Mouse (Mus musculus) liver, embryonic 16.5 days (tissue): Measurements from ENCODE around the gene Tbx22. TPM values are rescaled to one million over a fixed set of nuclear protein-coding genes. Genes with fewer than 3 reads are reported as not detected.

ENCODE experiments used
- ATAC-seq: fragments of 200-750 bp; cut with Nextera tagmentation; 2 replicates; pipeline ENCODE4 v1.8.0; 2017; ENCODE audit warnings: low read depth, mild to moderate bottlenecking, moderate number of reproducible peaks, moderate library complexity
- H3K27ac ChIP-seq: fragments of 300-500 bp; sonication (generic); 2 replicates; pipeline ENCODE4 v1.5.1; 2014; ENCODE audit warnings: mild to moderate bottlenecking, low read length
- H3K27me3 ChIP-seq: fragments of 300-500 bp; sonication (generic); 2 replicates; pipeline ENCODE4 v1.6.1; 2014; ENCODE audit warnings: low read depth, low read length, mixed read lengths; ENCODE audit not compliant: control insufficient read depth, insufficient read depth
- H3K36me3 ChIP-seq: fragments of 300-500 bp; sonication (generic); 2 replicates; pipeline ENCODE4 v1.6.1; 2014; ENCODE audit warnings: mild to moderate bottlenecking; ENCODE audit not compliant: control insufficient read depth, insufficient read depth
- H3K4me1 ChIP-seq: fragments of 300-500 bp; sonication (generic); 2 replicates; pipeline ENCODE4 v1.6.1; 2014; ENCODE audit warnings: low read depth, low read length, mixed read lengths; ENCODE audit not compliant: control insufficient read depth
- H3K4me2 ChIP-seq: fragments of 300-500 bp; sonication (generic); 2 replicates; pipeline ENCODE4 v1.6.1; 2014; ENCODE audit warnings: low read depth, low read length, mixed read lengths
- H3K4me3 ChIP-seq: fragments of 300-500 bp; sonication (generic); 2 replicates; pipeline ENCODE4 v1.5.1; 2014; ENCODE audit warnings: low read depth, mild to moderate bottlenecking, low read length
- H3K9ac ChIP-seq: fragments of 300-500 bp; sonication (generic); 2 replicates; pipeline ENCODE4 v1.6.1; 2014; ENCODE audit warnings: low read depth, low read length
- H3K9me3 ChIP-seq: fragments of 300-500 bp; sonication (generic); replicated peaks from 2 replicates; pipeline ENCODE4 v1.6.1; 2016; ENCODE audit warnings: low read length; ENCODE audit not compliant: control insufficient read depth
- WGBS: fragments of 180-500 bp; shearing (Covaris S2); extraction: QIAGEN DNeasy Blood & Tissue Kit; methylation state at CpG from one replicate; pipeline ENCODE4 v1.1.7; 2014; ENCODE audit not compliant: insufficient replicate concordance; 5-methylcytosine and 5-hydroxymethylcytosine counted together
- polyA plus RNA-seq: library from polyadenylated mRNA; unstranded; fragments of >200 nt; fragmentation: Nextera tagmentation; extraction: Ambion mirVana; gene quantifications from 2 replicates; pipeline ENCODE4 v1.2.1, GENCODE M21; 2015

The Tbx22 gene
- not detected in 2 replicates for polyA plus RNA-seq

- H3K27ac ChIP-seq: no peak within 1 kb of the TSS
- H3K4me1 ChIP-seq: no peaks in the 10 kb centered on the region
- WGBS: 31% methylated on average over 2 of the region's 2 CpGs
- H3K4me2 ChIP-seq: no peak within 1 kb of the TSS
- ATAC-seq: no peak
- H3K27me3 ChIP-seq: no peaks in the 10 kb centered on the region
- H3K9me3 ChIP-seq: no peaks in the 10 kb centered on the region
- no peaks in the 10 kb centered on the region for H3K36me3 ChIP-seq
- no peak within 1 kb of the TSS for H3K9ac ChIP-seq
- H3K4me3 ChIP-seq: no peak within 1 kb of the TSS
Observed at GRCm38 (mm10) chrX:107667664-107668063, at the start of gene Tbx22. Tbx22 (plus strand) TSS chrX:107667964.

DNA sequence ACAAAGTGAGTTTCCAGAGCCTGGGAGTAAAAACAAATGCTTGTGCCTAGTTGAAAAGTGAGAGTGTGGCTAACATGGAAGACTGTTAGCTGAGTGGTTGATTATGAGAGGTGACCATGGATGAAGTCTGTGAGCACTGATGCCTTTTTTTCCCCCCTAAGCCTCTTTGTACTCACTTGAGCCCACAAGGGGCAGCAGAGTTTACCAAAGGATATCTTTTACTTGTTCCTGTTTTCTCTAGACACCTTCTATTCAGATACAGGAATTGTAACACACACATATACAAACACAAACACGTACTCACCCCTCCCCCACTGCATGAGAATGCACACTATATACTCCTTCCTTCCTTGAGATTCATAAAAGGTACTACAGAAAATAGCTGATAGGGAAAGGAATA lies 913 bp downstream of the Tbx22 start:
- no peaks in the 10 kb centered on the region for H3K36me3 ChIP-seq
- H3K4me3 ChIP-seq: no peak overlapping the region
- no peak overlapping the region for H3K27ac ChIP-seq
- no peaks in the 10 kb centered on the region for H3K27me3 ChIP-seq
- H3K9me3 ChIP-seq: no peaks in the 10 kb centered on the region
- no peak overlapping the region for H3K9ac ChIP-seq
- 7% methylated on average over 1 of the region's 1 CpGs for WGBS
- ATAC-seq: no peak
- no peak overlapping the region for H3K4me2 ChIP-seq
- no peaks in the 10 kb centered on the region for H3K4me1 ChIP-seq

- H3K9ac ChIP-seq: no peak overlapping the region
- H3K27me3 ChIP-seq: peaks cover 3% of the 10 kb centered on the region; the same call in 1 of the 2 replicates
- no peak for ATAC-seq
- no peaks in the 10 kb centered on the region for H3K9me3 ChIP-seq
- no peak overlapping the region for H3K4me3 ChIP-seq
- no peak overlapping the region for H3K27ac ChIP-seq
- 15% methylated on average over 10 of the region's 10 CpGs for WGBS
- H3K4me1 ChIP-seq: no peaks in the 10 kb centered on the region
- H3K36me3 ChIP-seq: no peaks in the 10 kb centered on the region
- peak overlapping the region; percentile 18; the same call in 1 of the 2 replicates for H3K4me2 ChIP-seq
Observed at GRCm38 (mm10) chrX:107679203-107679602, 11.4 kb downstream of the Tbx22 start.

- 59% methylated on average over 1 of the region's 1 CpGs for WGBS
- H3K36me3 ChIP-seq: no peaks in the 10 kb centered on the region
- ATAC-seq: no peak
- no peaks in the 10 kb centered on the region for H3K9me3 ChIP-seq
- H3K4me3 ChIP-seq: no peak overlapping the region
- no peak overlapping the region for H3K9ac ChIP-seq
- H3K27ac ChIP-seq: no peak overlapping the region
- H3K27me3 ChIP-seq: no peaks in the 10 kb centered on the region
- no peaks in the 10 kb centered on the region for H3K4me1 ChIP-seq
- no peak overlapping the region for H3K4me2 ChIP-seq
Observed at GRCm38 (mm10) chrX:107708584-107708983, 40.8 kb downstream of the Tbx22 start.

GRCm38 (mm10) chrX:107723541-107723940 lies 55.8 kb downstream of the Tbx22 start:
- Histone ChIP-seq H3K4me2 (no peak overlapping the region), H3K27ac (no peak overlapping the region), H3K9ac (no peak overlapping the region), H3K36me3 (no peaks in the 10 kb centered on the region), H3K4me3 (no peak overlapping the region), H3K27me3 (no peaks in the 10 kb centered on the region), H3K9me3 (no peaks in the 10 kb centered on the region), H3K4me1 (no peaks in the 10 kb centered on the region)
- ATAC-seq: no peak
- WGBS: 29% methylated on average over 1 of the region's 1 CpGs

Other genes with a start within 250 kb of the Tbx22 start
- gene Tent5d, start 124.6 kb downstream of the Tbx22 start, polyA plus RNA-seq: not detected in 2 replicates
- gene 2610002M06Rik, start 148.4 kb downstream of the Tbx22 start, polyA plus RNA-seq: 8.0 and 9.1 TPM in 2 replicates